Mouse (Mus musculus): Measurements from ENCODE around the gene Tor1aip1.

The Tor1aip1 gene

GRCm38 (mm10) chr1:156033921-156034320 is 2.4 kb downstream of the Tor1aip1 start:
- DNase-seq (ENCODE audit: low spot score in 2 of 2): no peak

GRCm38 (mm10) chr1:156028340-156028975 is 7.8 kb downstream of the Tor1aip1 start:
- no peak for DNase-seq (ENCODE audit: low spot score in 2 of 2)

GRCm38 (mm10) chr1:156027849-156028248 is 8.4 kb downstream of the Tor1aip1 start:
- DNase-seq (ENCODE audit: low spot score in 2 of 2): no peak

- DNase-seq (ENCODE audit: low spot score in 2 of 2): no peak
These were observed 11.3 kb downstream of the Tor1aip1 start for GRCm38 (mm10) chr1:156024831-156025503.

- DNase-seq (ENCODE audit: low spot score in 2 of 2): no peak
These were observed 15.9 kb downstream of the Tor1aip1 start for GRCm38 (mm10) chr1:156020402-156020801.

GRCm38 (mm10) chr1:156019800-156020199 is 16.5 kb downstream of the Tor1aip1 start:
- DNase-seq (ENCODE audit: low spot score in 2 of 2): no peak

- no peak for DNase-seq (ENCODE audit: low spot score in 2 of 2)
These were observed 27.3 kb downstream of the Tor1aip1 start for GRCm38 (mm10) chr1:156009003-156009402.

GRCm38 (mm10) chr1:156005906-156006305 is 30.4 kb downstream of the Tor1aip1 start:
- DNase-seq (ENCODE audit: low spot score in 2 of 2): no peak

- DNase-seq (ENCODE audit: low spot score in 2 of 2): no peak
These were observed 32.9 kb downstream of the Tor1aip1 start for GRCm38 (mm10) chr1:156003201-156003935.

- DNase-seq (ENCODE audit: low spot score in 2 of 2): no peak
These were observed 33.9 kb downstream of the Tor1aip1 start for GRCm38 (mm10) chr1:156002366-156002765.

GRCm38 (mm10) chr1:155995612-155996011 is 40.7 kb downstream of the Tor1aip1 start:
- no peak for DNase-seq (ENCODE audit: low spot score in 2 of 2)

- no peak for DNase-seq (ENCODE audit: low spot score in 2 of 2)
These were observed 41.8 kb downstream of the Tor1aip1 start for GRCm38 (mm10) chr1:155994524-155994923.

GRCm38 (mm10) chr1:155990391-155990790 is 45.9 kb downstream of the Tor1aip1 start:
- DNase-seq (ENCODE audit: low spot score in 2 of 2): no peak

GRCm38 (mm10) chr1:155989387-155989786 is 46.9 kb downstream of the Tor1aip1 start:
- DNase-seq (ENCODE audit: low spot score in 2 of 2): no peak

GRCm38 (mm10) chr1:155987625-155988024 is 48.7 kb downstream of the Tor1aip1 start:
- no peak for DNase-seq (ENCODE audit: low spot score in 2 of 2)

GRCm38 (mm10) chr1:155974931-155975330 is 61.3 kb downstream of the Tor1aip1 start:
- DNase-seq (ENCODE audit: low spot score in 2 of 2): no peak

- DNase-seq (ENCODE audit: low spot score in 2 of 2): peak; percentile 2 to 7
These were observed 62.4 kb downstream of the Tor1aip1 start for GRCm38 (mm10) chr1:155973719-155974379.

- peak; percentile 90 to 96 for DNase-seq (ENCODE audit: low spot score in 2 of 2)
These were observed 63.1 kb downstream of the Tor1aip1 start, which contains the start of gene Cep350 for GRCm38 (mm10) chr1:155973068-155973718. Gene Cep350, minus strand, starts transcription at chr1:155973255.

- peak; percentile 18 to 82 for DNase-seq (ENCODE audit: low spot score in 2 of 2)
These were observed 63.9 kb downstream of the Tor1aip1 start for GRCm38 (mm10) chr1:155972146-155973067.
